In the genomic region with DNA sequence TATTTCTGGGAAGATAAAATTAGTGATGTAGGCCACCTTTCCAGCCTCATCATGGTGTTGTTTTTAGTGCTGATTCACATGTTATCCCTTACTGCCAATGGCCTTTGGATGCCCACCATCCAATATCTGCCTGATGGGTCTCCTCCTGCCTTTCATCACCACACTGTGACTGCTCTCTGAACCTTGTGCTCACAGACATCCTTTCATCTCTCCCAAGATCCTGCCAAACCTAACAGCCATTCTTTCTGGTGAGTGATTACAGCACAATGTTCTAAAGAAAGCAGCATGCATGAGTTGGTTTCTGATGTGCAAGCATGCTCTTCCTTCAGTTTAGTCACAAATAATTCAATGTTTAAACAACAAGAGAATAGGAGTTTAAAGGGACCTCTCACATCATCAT, we compare ENCODE assay signal across 22 mouse cellular contexts.
DNase-seq lines count a peak whose midpoint lies in the region; ATAC-seq and TF ChIP-seq lines count a peak whose summit lies in the region.
"Had no signal": no experiment of that assay in that cellular context is flagged by ENCODE, and none has a peak within 500 bp of the region (broad histone marks: within the 10 kb centered on the region; RNA-seq: fewer than 3 reads in every experiment).

No protein-coding gene starts in this region.

- H3K36me3 ChIP-seq in heart, embryonic 10.5 days, result no peaks in the 10 kb centered on the region
- no peaks in the 10 kb centered on the region for H3K36me3 ChIP-seq in limb, embryonic 10.5 days
- H3K36me3 ChIP-seq: G1E had no signal

- in situ Hi-C loops in Patski (cut with MboI; ENCODE audit: low pct_unique_long_range_greater_than_20kb), result no loop called here

- DNase-seq in heart, adult 11 months, result peak; percentile 76
- DNase-seq in heart, embryonic 10.5 days (ENCODE audit: low spot score), result no peak
- peak; percentile 68 for DNase-seq in Muller cell, postnatal 12 days (ENCODE audit: inconsistent ontology term)
- peak; percentile 47 for DNase-seq in Patski (ENCODE audit: low read depth, low spot score)
- DNase-seq in cerebellum, adult 9-11 months, result no peak
- DNase-seq in limb, embryonic 10.5 days (ENCODE audit: low spot score), result no peak
- DNase-seq: adrenal gland, adult 2 months; adrenal gland, adult 8-10 months; adrenal gland, postnatal 10 days; adrenal gland, postnatal 14 days; adrenal gland, postnatal 25 days; adrenal gland, postnatal 36 days; B cell, adult 2 months; cerebellum, adult 11 months; cerebellum, adult 11-12 months; cerebellum, adult 18-20 months; cerebellum, adult 2 months; cerebellum, adult 8-10 months had no signal

- H3K4me1 ChIP-seq in heart, embryonic 10.5 days, result 0 out of 2 replicates have a peak, but pooled peaks cover 3% of the 10 kb centered on the region
- peaks cover 9% of the 10 kb centered on the region; the same call in 1 of the 2 replicates for H3K4me1 ChIP-seq in limb, embryonic 10.5 days

- no peak for ATAC-seq in Patski
- ATAC-seq: activated CD4-positive, CD25-positive, alpha-beta regulatory T cell, adult 4 months; CD4-positive, CD25-positive, alpha-beta regulatory T cell, adult 4 months had no signal

- H3K9me3 ChIP-seq in heart, embryonic 10.5 days, result no peaks in the 10 kb centered on the region
- H3K9me3 ChIP-seq in limb, embryonic 10.5 days (replicated peaks), result no peaks in the 10 kb centered on the region

- TF ChIP-seq CTCF in Patski (IDR thresholded peaks at IDR 0.05), result no peak

- no peaks in the 10 kb centered on the region for H3K27me3 ChIP-seq in heart, embryonic 10.5 days (ENCODE audit: insufficient read depth, poor library complexity, severe bottlenecking)
- peaks cover 3% of the 10 kb centered on the region for H3K27me3 ChIP-seq in Patski
- H3K27me3 ChIP-seq in limb, embryonic 10.5 days (ENCODE audit: low read depth, poor library complexity, severe bottlenecking), result no peaks in the 10 kb centered on the region
- H3K27me3 ChIP-seq: CH12.LX had no signal

- POLR2A ChIA-PET in Patski (lab: Charles Lee), result no interaction called here

- no peak overlapping the region for H3K27ac ChIP-seq in heart, embryonic 10.5 days
- no peak overlapping the region for H3K27ac ChIP-seq in limb, embryonic 10.5 days

- no peak overlapping the region for H3K4me3 ChIP-seq in heart, embryonic 10.5 days
- no peak overlapping the region for H3K4me3 ChIP-seq in limb, embryonic 10.5 days

- CTCF ChIA-PET in Patski (lab: Charles Lee), result no interaction called here

Comparison
In these comparisons a context has a peak if more than half of its experiments do, and no peak if none do; other contexts are left out.
1. DNase-seq: peak in heart, adult 11 months (single experiment), Muller cell, postnatal 12 days (single experiment) and Patski (single experiment); none in heart, embryonic 10.5 days (single experiment), cerebellum, adult 9-11 months (single experiment) and limb, embryonic 10.5 days (single experiment).